Mouse (Mus musculus): Measurements from ENCODE around the gene Sost.
"Not testable (repeated sequence)": the region's sequence is repeated elsewhere in the genome, so short reads cannot be mapped to it uniquely, and the experiment has no call there.

Gene Sost

DNA sequence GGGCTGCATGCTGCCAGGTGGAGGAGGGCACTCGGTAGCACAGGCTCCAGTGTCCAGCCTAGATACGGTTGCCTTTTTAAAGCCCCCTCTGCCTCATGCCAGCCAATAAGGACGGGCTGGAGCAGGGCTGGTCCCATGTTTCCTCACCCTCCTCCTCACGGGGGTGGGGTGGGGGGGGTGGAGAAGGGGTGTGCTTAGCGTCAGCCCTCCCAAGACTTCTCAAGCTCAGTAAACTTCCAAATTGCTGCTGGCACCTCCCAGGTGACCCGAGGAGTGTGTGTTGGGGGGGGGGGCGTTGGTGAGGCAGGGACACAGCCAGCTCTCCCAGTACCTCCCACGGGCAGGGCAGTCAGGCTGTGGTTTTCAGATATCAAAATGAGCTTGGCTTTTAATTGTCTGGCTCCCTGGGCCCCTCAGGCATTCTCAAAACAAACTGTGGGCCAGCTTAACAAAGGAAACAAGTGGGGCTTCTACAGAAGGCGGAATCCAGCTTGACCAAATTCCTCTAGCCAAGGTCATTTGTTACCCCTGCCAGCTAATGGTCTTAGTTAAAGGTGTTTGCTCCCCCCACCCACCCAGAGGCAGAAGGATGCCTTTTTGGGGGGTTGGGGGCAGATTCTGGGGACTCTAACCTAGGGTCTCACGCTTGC is at the start of gene Sost:
Gene Sost (minus strand): TSS at position 51 of the 650 bp plus-strand sequence.
- DNase-seq (ENCODE audit: low read depth): no peak

GRCm38 (mm10) chr11:102016136-102016535 is 49.3 kb upstream of the Sost start:
- DNase-seq (ENCODE audit: low read depth): no peak

DNA sequence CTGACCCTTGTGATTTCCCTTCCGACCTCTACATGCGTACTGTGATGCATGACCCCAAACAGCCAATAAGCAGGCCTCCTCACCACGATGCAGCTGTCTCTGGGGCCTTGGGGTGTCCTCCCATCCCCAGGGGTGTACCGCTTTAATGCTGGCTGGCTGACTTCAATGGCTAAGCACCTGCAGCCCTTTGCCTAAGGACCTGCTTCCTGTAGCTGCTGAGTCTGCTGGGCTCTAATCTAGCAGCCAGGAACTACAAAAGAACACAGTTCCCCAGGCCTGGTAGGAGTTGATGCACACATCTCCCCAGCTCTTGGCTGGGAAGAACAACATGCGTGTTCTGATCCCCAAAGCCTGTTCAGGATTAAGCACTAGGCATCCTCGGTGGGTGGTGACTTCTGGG is 48.7 kb upstream of the Sost start:
- no peak for DNase-seq (ENCODE audit: low read depth)

DNA sequence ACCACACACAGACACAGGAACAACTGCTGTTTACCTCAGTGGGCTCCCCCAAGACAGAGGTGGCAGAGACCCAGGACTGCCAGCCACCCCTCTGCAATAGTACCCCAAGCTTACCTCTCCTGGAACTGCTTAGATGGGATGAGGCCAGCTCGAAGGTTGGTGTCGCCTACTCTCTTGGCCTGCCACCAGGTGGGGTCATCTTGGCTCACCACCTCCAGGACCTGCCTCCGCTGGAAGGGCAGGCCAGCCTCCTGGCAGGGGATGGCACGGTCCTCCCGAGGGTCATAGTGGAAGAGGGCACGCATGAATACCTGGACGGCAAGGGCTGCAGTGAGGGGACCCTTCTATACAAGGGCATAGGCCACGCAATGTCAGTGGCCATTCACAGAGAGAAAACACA is 46.4 kb upstream of the Sost start:
- no peak for DNase-seq (ENCODE audit: low read depth)

DNA sequence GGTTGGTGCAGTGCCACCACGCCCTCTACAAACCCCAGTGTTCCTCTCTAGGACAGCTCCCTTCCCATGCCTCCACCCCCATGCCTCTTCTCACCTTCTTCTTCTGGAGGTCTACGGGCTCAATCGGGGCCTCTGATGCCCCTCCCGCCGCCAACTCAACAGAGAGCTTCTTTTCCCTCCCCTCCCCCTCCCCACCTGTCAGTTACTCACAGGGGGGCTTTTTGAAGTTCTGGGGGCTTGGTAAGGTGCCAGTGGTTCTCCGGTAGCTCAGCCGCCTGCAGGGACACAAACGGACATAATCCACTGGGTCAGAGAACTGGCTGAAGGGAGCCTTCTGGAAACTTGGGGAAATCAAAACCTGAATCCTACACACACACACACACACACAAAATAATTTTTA is 44.7 kb upstream of the Sost start:
- DNase-seq (ENCODE audit: low read depth): no peak

DNA sequence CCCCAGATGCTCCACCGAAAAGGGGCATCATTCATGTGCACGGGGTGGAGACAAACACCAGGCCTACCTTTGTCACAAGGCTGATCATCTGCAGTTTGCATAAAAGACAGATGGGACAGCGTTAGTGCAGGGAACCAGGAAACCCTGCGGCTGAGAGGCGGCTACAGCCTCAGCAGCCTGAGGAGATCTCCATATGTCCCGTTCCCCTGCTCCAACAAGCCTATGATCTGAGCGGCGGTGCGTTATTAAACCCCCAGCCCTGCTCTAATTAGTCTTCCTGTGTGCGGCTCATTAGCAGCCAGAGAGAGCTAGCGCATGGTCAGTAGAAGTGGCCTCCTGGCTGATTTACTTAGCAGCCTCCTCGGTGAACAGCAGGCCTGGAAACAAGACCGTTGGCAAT is 43.3 kb upstream of the Sost start:
- DNase-seq (ENCODE audit: low read depth): no peak

GRCm38 (mm10) chr11:102008954-102009637 is 42.3 kb upstream of the Sost start:
- no peak for DNase-seq (ENCODE audit: low read depth)

DNA sequence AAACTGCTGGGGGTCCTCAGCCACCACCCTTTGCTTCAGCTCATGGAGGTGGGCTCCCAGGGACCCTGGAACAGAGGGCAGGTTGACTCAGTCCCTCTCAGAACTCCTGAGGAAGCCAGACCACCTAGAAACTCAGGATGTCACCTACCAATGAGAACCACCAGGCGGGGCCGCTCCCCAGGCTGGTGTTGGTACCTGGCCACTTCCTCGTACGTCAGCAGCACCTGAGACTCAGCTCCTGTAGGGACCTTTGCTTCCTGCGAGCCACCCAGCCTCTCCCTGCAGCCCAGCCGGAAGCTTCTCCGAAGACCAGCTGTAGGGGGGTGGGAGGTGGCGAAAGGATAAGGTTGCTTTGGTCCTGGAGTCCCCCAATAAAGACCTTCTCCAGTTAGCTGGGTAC is 41.6 kb upstream of the Sost start:
- DNase-seq (ENCODE audit: low read depth): no peak

GRCm38 (mm10) chr11:102006688-102007087 is 39.9 kb upstream of the Sost start:
- no peak for DNase-seq (ENCODE audit: low read depth)

DNA sequence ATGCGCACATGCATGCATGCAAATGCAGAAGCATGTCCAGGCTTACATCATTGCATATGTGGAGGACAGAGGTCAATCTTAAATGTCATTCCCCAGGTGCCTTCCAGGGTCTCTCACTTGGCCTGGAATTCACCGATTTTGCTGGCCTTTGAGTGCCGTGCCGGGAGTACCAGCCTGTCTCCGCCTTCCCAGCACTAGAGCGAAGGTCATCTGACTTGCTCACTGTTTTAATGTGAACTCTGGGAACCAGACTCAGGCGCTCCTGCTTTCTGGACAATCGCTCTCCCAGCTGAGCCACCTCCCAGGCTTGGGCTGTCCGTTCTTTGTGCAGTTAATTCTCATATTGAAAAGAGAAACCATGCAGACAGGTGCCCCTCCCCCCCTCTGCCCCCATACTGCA is 39.5 kb upstream of the Sost start:
- no peak for DNase-seq (ENCODE audit: low read depth)

DNA sequence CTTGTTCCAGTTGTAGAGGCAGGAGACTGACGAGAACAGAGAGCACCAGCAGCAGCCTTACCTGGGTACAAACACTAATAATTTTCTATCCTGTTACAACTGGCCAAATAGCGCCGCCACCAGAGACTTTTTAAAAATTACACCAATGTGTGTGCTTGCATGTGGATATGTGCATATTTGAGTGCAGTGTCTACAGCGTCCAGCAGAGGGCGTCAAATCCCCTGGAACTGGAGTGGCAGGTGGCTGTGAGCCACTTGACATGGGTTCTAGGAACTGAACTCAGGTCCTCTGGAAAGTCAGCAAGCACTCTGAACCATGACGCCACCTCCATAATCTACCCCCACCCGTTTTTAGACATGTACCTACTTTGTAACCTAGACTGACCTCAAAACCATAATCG is 37.4 kb upstream of the Sost start:
- no peak for DNase-seq (ENCODE audit: low read depth)

DNA sequence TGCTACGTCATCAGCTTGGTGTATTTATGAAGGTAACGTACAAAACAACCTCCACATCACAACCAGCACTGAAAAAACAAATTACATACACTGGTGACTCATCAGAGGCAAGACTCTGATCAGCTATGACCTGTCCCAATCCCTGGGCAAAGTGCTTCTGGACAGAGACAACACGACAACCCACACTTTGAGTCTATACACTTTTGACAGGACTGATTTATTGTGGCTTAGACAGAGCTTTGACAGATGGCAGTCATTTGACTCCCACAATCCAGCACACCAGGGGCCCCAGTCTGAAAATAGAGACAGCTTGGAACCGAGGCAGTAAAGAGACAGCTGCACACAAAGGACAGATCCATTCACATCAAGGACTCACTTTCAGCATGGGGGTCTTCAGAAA is 32.7 kb upstream of the Sost start:
- no peak for DNase-seq (ENCODE audit: low read depth)

DNA sequence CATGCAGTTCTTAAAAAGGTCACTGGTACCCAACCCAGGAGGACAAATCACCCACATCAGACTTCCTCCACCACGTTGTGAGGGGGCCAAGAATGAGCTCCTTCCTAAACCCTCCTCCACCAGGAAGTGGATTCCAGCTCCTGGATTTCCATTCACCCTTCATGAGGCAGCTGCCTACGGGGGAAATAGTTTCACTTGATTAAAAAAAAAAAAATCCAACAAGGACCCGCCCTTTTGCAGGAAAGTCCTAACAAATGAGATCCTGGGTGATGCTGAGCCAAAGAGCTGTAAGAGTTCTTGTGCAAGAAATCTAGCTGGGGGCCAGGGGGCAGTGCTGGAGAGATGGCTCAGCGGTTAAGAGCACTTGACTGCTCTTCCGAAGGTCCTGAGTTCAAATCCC is 31.4 kb upstream of the Sost start:
- peak; percentile 58 for DNase-seq (ENCODE audit: low read depth)

DNA sequence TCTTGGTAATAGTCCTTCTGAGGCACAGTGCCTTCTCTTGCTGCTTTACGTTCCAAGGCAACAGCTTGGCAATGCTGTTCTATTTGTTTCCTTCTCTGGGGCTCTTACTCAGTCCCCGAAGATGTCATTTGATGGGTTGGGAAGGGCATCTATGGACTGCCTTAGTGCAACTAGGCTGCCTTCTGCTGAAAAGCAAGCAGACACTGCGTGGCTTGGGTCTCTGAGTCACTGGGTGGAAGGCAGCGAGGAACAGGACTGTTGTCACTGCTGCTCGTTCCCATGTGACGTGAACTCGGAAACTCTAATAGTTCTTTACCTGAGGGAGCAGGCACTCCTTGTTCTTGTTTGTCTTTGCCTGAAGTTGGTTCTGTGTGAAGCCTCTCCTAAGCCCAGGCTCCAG is 29.1 kb upstream of the Sost start:
- DNase-seq (ENCODE audit: low read depth): no peak

DNA sequence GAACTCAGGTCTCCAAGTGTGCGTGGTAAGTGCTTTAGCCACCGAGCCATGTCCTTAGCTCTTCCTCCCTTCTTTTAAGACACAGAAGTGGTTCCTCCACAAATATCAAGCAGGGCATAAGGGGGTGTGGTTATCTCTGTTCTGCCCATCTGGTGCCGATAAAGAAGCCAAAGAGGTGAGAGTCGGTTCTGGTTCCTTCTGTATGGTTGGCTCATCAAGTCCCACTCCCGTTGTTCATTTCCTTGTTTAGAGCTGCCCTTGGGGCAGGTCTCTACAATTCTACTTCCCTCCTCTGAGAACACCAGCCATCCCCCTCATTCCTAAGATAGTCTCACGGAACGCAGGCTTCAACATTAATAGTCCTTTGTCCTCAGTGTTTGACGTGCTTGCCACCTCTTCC is 27.3 kb upstream of the Sost start:
- no peak for DNase-seq (ENCODE audit: low read depth)

DNA sequence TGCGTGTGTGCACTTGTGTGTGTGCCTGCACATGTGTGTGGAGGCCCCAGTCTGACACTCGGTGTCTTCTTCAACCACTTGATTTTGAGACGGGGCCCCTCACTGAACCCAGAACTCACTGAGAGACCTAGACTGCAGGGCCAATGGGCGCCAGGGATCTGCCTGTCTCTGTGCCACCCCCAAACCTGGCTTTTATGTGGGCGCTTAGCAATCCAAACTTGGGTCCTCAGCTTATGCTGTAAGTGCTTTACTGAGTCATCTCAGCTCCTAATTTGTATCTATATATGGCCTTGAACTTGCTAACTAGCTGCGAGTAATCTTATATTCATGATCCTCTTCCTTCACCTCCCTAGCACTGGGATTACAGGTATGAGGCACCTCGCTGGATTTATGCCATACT is 25.6 kb upstream of the Sost start:
- no peak for DNase-seq (ENCODE audit: low read depth)

- DNase-seq (ENCODE audit: low read depth): no peak
Observed at GRCm38 (mm10) chr11:101991813-101992212, 25.0 kb upstream of the Sost start.

- DNase-seq (ENCODE audit: low read depth): no peak
Observed at GRCm38 (mm10) chr11:101990244-101990643, 23.4 kb upstream of the Sost start.

DNA sequence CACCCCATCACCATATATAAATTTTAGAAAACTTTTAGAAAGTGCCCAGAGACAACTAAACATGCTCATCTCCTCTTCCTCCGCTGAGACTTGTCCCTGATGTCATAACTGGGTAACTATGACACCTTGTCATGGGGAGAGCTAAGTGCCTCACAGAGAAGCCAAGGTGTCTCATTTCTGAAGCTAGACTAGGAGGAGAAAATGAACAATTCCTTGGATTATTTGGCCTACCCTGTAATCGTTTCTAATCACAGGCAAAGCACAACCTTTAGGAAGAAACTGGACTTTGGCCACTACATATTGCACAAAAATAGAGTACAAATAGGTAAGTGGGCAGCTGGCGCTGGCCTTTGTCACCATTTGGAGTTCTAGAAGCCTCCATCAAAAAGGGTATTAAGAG is 20.1 kb upstream of the Sost start, which contains the start of gene Dusp3:
Gene Dusp3 (minus strand): TSS at position 101 of the 400 bp plus-strand sequence.
- DNase-seq (ENCODE audit: low read depth): no peak

DNA sequence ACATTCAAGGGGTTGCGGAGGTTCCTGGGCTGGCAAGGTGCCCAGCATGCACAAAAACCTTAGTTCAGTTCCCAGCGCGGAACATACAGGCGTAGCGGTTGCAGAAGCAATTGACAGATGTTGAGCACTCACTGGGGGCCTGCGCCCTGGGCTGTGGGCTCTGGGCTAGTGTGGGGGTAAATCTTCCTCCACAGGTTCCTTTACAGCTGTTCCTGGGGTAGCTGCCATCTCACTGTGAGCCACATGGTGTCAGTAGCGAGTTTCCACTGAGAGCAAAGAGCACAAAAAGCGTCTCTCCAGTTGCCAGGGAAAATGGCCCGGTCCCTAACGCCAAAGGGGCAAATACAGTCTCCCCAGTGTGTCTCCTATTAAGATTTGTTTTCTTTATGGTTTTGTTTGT is 19.2 kb upstream of the Sost start:
- peak; percentile 89 for DNase-seq (ENCODE audit: low read depth)

- not testable (repeated sequence) for DNase-seq (ENCODE audit: low read depth)
Observed at GRCm38 (mm10) chr11:101985450-101985849, 18.6 kb upstream of the Sost start.

DNA sequence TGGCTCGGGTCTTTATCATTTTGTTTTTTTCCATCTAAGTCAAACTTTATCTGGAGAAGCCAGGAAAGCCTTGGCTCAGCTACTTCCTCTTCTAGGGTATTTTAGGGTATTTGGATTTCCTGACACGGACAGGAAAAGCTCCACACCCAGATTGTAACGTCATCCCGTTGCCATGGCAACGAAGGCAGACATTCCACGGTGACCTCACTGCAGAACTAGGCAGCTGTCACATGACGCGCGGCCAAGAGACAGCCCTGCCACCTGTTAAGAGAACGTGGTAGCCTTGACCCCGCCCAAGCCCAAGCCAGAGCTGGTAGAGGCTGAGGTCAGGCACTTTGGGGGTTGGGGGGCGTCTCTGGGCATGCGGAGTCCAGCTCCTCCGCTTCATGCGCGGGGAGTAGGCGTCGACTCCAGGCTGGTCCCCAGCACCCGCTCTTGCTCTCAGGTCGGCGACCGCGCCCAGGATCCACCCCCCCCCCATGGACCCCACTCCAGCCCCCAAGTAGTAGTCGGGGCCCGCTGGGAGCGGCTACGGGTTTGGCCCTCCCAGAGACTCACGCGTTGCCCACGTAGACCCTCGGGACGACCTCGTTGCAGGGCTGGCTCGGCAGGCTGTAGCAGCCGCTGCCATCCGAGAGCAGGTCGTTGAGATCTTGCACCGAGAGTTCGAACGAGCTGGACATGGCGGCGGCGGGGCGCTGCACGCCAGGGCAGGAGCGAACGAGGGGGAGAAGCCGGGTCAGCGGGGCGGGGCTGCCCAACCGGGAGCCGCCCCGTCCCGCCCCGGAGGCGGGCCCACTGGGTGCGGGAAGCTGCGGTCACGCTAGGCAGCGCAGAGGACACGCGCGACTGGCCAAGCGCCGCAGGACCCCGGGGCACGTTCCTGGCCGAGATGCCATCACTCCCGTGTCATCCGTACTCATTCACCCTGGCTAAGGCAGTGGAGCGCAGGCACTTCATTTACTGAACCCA is 17.5 kb upstream of the Sost start, which contains the start of gene Cfap97d1:
Gene Cfap97d1 (plus strand): TSS at position 226 of the 972 bp plus-strand sequence.
- peak; percentile 99 for DNase-seq (ENCODE audit: low read depth)

Measured in NIH3T3 (cell line).